Mouse (Mus musculus) thymus, postnatal 4 days (tissue): ENCODE data around the gene Neurod4.
A peak's percentile ranks its signal among the peaks of the same experiment; 100 is the strongest.

Experiments
- DNase-seq: peaks from one replicate; pipeline ENCODE4 v3.0.0; 2021

Gene Neurod4

GRCm38 (mm10) chr10:130234576-130234975 is 45.5 kb downstream of the Neurod4 start:
- no peak for DNase-seq

- no peak for DNase-seq
Observed at GRCm38 (mm10) chr10:130232117-130232516, 47.9 kb downstream of the Neurod4 start.

GRCm38 (mm10) chr10:130229584-130229983 is 50.5 kb downstream of the Neurod4 start:
- DNase-seq, result no peak

- peak; percentile 63 for DNase-seq
Observed at GRCm38 (mm10) chr10:130228246-130228645, 51.8 kb downstream of the Neurod4 start.

DNA sequence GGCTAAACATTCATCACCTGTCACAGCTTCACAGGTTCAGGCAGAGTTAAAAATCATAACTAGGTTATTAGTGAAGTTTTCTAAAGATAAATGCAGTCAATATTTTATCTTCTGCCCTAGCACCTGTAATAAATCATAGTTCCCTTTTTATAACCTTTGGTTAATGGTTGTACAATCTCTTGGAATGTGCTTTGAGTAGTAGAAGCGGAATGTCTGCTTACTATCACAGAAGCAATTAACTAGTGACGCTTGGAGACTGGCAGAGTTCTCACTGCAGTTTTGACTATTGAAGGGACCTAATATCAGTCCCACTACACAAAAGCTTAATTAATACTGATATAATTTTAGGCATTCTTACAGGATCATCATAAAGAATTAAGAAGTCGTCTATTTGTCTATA is 55.0 kb downstream of the Neurod4 start:
- DNase-seq, result no peak
